Mouse (Mus musculus) neural tube, embryonic 13.5 days (tissue): Measurements from ENCODE around the gene Med27. TPM values are rescaled to one million over a fixed set of nuclear protein-coding genes. Genes with fewer than 3 reads are reported as not detected.

Experiments
- ATAC-seq: fragments of 200-750 bp; cut with Nextera tagmentation; 2 replicates; pipeline ENCODE4 v1.8.0; 2017; ENCODE audit warnings: low read depth, mild to moderate bottlenecking, moderate TSS enrichment, moderate library complexity
- H3K27ac ChIP-seq: fragments of 300-500 bp; sonication (generic); replicated peaks from 2 replicates; pipeline ENCODE4 v1.5.1; 2015; ENCODE audit warnings: moderate library complexity, mild to moderate bottlenecking, inconsistent platforms
- H3K27me3 ChIP-seq: fragments of 300-500 bp; sonication (generic); 2 replicates; pipeline ENCODE4 v1.6.1; 2015; ENCODE audit warnings: mild to moderate bottlenecking, inconsistent platforms
- H3K36me3 ChIP-seq: fragments of 300-500 bp; sonication (generic); 2 replicates; pipeline ENCODE4 v1.6.1; 2015; ENCODE audit warnings: mild to moderate bottlenecking, inconsistent platforms
- H3K4me1 ChIP-seq: fragments of 300-500 bp; sonication (generic); replicated peaks from 2 replicates; pipeline ENCODE4 v1.6.1; 2015; ENCODE audit warnings: inconsistent platforms
- H3K4me2 ChIP-seq: fragments of 300-500 bp; sonication (generic); 2 replicates; pipeline ENCODE4 v1.6.1; 2015; ENCODE audit warnings: inconsistent platforms, mild to moderate bottlenecking, moderate library complexity
- H3K4me3 ChIP-seq: fragments of 300-500 bp; sonication (generic); 2 replicates; pipeline ENCODE4 v1.5.1; 2015; ENCODE audit warnings: mild to moderate bottlenecking, inconsistent platforms
- H3K9ac ChIP-seq: fragments of 300-500 bp; sonication (generic); 2 replicates; pipeline ENCODE4 v1.6.1; 2015; ENCODE audit warnings: moderate library complexity, mild to moderate bottlenecking, inconsistent platforms
- H3K9me3 ChIP-seq: fragments of 300-500 bp; sonication (generic); 2 replicates; pipeline ENCODE4 v1.6.1; 2016; ENCODE audit warnings: inconsistent platforms
- WGBS: fragments of 180-500 bp; shearing (Covaris S2); methylation state at CpG from one replicate; pipeline ENCODE4 v1.1.7; 2015; 5-methylcytosine and 5-hydroxymethylcytosine counted together
- polyA plus RNA-seq: library from polyadenylated mRNA; unstranded; fragments of >200 nt; fragmentation: Nextera tagmentation; extraction: Ambion mirVana; gene quantifications from 2 replicates; pipeline ENCODE4 v1.2.1, GENCODE M21; 2015

Gene Med27
- 68.1 and 73.4 TPM in 2 replicates for polyA plus RNA-seq

DNA sequence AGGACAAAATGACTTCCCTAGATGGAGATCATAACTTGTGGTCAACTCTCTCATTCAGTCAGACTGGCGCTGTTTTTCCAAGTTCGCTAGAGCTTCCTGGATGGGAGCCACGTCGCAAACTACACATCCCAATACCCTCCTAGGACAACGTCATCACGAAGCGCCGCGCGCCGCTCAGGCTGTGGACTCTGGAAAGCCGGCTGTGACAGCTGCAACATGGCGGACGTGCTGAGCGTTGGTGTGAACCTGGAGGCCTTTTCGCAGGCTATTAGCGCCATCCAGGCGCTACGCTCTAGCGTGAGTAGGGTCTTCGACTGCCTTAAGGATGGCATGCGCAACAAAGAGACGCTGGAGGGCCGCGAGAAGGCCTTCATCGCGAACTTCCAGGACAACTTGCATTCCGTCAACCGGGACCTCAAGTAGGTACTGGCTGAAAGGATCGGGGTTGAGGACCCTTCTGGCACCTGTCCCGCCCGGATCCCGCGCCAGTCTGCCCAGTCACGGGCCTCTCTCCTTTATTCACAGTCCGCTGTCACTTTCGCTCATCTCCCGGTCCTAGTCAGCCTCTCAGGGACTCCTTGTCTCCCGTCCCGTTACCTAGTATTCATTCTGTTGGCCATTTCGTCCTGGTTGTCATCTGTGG, at the start of gene Med27:
TSS of gene Med27 (plus strand) at position 191 of the 643 bp plus-strand sequence.
- Histone ChIP-seq H3K27me3 (0 out of 2 replicates have a peak, but pooled peaks cover 3% of the 10 kb centered on the region), H3K4me1 (peaks cover 17% of the 10 kb centered on the region), H3K9ac (peak within 1 kb of the TSS; percentile 86), H3K4me2 (peak within 1 kb of the TSS; percentile 96), H3K36me3 (peaks cover 22% of the 10 kb centered on the region), H3K27ac (peak within 1 kb of the TSS; percentile 83), H3K9me3 (no peaks in the 10 kb centered on the region), H3K4me3 (peak within 1 kb of the TSS; percentile 93)
- peak; percentile 98 for ATAC-seq
- under 1% methylated on average over 41 of the region's 41 CpGs for WGBS

DNA sequence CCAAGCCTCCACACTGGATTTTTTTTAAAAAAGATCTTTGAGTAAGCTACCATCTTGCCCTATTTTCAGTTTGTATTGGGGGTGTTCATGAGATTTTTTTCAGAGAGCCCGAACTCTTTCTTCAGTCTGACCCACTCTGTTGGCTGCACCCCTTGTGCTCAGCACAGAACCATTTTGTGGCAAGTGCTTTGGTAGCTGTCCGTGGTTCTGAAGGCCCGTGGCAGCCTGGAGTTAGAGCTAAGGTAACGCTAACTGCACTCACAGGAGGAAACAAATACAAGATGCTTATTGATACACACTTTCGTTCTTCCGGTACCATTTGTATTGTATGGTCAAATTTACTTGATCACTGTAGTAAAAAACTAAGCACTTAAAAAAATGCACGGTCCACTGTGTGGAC, 36.7 kb upstream of the Med27 start:
- Histone ChIP-seq H3K36me3 (no peaks in the 10 kb centered on the region), H3K9me3 (no peaks in the 10 kb centered on the region), H3K4me3 (no peak overlapping the region), H3K4me2 (no peak overlapping the region), H3K9ac (no peak overlapping the region), H3K27ac (no peak overlapping the region), H3K4me1 (no peaks in the 10 kb centered on the region), H3K27me3 (no peaks in the 10 kb centered on the region)
- WGBS, result 53% methylated on average over 7 of the region's 7 CpGs
- no peak for ATAC-seq

DNA sequence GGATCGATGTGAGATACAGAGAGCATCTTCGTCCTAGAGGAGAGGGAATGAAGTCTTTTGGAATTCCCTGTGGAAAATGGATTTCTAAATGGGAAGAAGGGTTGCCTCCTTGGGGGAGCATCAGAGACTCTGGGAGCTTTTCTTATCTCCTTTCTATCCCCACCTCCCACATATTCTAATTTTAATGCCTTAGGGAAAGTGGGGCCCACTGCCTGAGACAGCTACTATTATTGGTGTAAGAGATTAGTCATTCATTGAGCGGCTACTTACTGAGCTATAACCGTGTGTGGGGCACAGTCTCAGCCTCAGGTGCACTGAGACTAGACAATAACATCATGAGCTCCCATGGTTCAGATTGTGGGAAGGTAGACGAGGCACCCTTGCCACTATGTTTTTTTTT, 34.6 kb upstream of the Med27 start:
- ATAC-seq, result no peak
- Histone ChIP-seq H3K4me2 (no peak overlapping the region), H3K9ac (no peak overlapping the region), H3K9me3 (no peaks in the 10 kb centered on the region), H3K27me3 (no peaks in the 10 kb centered on the region), H3K36me3 (no peaks in the 10 kb centered on the region), H3K4me3 (no peak overlapping the region), H3K4me1 (no peaks in the 10 kb centered on the region), H3K27ac (no peak overlapping the region)
- WGBS, result 80% methylated on average over 5 of the region's 5 CpGs

DNA sequence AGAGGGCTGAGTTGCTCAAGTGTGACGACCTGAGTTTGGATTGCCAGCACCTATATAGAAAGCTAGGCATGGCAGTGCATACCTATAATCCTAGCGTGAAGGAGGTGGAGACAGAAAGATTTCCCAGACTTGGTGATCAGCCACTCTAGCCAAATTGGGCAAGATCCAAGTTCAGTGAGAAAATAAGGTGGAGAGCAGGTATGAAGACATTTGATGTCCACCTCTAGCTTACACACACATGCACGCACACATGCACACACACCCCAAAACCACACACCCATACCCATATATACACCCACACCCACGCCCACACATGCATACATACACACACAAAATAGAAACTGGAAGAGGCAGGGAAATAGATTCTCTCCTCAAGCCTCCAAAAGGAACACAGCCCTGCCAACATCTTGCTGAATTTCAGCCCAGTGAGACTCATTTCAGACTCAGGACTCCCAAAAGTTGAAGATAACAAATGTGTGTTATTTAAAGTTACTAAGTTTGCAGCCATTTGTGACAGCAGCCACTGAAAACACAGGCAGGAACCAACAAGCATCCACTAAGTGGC, 28.6 kb upstream of the Med27 start:
- Histone ChIP-seq H3K36me3 (no peaks in the 10 kb centered on the region), H3K9me3 (no peaks in the 10 kb centered on the region), H3K27ac (no peak overlapping the region), H3K4me1 (peaks cover 3% of the 10 kb centered on the region; the same call in 1 of the 2 replicates), H3K4me2 (no peak overlapping the region), H3K4me3 (no peak overlapping the region), H3K27me3 (no peaks in the 10 kb centered on the region), H3K9ac (no peak overlapping the region)
- WGBS, result 85% methylated on average over 4 of the region's 4 CpGs
- ATAC-seq, result no peak

DNA sequence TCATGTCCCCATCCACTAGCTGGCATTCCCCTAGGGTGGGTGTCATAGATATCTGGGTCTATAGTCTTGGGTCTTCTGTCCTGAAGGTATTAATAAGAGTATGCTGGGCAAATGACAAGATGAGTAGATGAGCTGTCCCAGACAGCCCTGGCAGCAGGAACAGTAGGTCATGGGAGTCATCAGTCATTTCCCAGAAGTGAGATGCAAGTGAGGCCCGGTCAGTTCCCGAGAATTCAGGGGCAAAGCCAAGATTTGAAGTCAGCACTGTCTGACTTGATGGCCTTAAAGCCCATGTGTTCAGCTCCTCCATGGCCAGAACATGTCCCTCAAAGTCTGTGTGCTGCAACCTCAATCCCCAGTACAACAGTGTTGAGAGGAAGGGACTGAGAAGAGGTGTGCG, 28.0 kb upstream of the Med27 start:
- Histone ChIP-seq H3K4me2 (no peak overlapping the region), H3K27ac (no peak overlapping the region), H3K36me3 (no peaks in the 10 kb centered on the region), H3K4me3 (no peak overlapping the region), H3K9ac (no peak overlapping the region), H3K27me3 (no peaks in the 10 kb centered on the region), H3K9me3 (no peaks in the 10 kb centered on the region), H3K4me1 (peaks cover 3% of the 10 kb centered on the region; the same call in 1 of the 2 replicates)
- WGBS, result 87% methylated on average over 3 of the region's 3 CpGs
- ATAC-seq, result no peak

DNA sequence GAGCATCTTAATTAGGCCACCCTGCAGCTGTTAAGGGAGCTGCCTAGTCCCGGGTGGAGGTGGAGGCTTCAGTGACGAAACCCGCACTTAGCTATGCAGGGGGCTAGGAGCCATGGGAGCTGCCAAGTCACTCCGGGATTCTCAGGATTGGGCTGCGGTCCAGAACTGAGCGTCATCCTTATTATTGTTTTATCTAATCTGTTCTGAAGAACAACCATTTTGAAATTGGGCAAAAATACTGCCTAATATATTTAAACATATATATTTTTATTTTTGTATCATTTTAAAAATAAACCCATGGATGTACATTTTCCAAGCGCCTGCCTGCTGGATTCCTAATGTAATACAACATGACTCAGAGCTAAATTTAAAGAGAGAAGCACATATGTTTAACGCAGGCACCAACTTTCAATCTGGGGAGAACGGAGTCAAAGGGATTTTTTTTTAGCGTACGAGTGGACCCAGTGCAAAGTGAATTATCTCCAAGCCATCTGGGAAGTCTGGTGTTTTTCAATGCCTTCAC, 26.3 kb upstream of the Med27 start:
- no peak for ATAC-seq
- H3K27me3 ChIP-seq, result no peaks in the 10 kb centered on the region
- peaks cover 3% of the 10 kb centered on the region; the same call in 1 of the 2 replicates for H3K4me1 ChIP-seq
- no peaks in the 10 kb centered on the region for H3K9me3 ChIP-seq
- H3K4me2 ChIP-seq, result no peak overlapping the region
- H3K9ac ChIP-seq, result no peak overlapping the region
- no peak overlapping the region for H3K4me3 ChIP-seq
- 64% methylated on average over 11 of the region's 11 CpGs for WGBS
- H3K27ac ChIP-seq, result no peak overlapping the region
- no peaks in the 10 kb centered on the region for H3K36me3 ChIP-seq

DNA sequence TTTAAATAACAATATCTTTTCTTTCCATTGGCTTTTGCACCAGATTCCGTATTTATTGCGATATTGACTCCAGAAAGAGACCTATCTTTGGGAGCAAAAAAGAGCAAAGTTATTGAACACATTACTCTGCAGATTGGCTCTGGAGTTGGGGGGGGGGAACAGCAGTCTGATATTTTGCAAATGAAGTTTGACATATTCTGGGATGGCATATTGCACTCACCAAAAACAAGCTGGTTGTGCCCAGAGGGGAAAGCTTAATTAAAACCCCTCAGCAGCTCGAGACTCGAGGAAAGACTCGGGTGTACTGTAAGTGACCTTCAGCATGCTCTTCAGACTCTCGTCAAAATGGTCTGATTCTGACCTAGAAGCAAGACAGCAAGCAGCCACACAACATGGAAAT, 25.8 kb upstream of the Med27 start:
- Histone ChIP-seq H3K27ac (no peak overlapping the region), H3K27me3 (no peaks in the 10 kb centered on the region), H3K4me2 (no peak overlapping the region), H3K4me1 (peaks cover 3% of the 10 kb centered on the region; the same call in 1 of the 2 replicates), H3K9me3 (no peaks in the 10 kb centered on the region), H3K36me3 (no peaks in the 10 kb centered on the region), H3K9ac (no peak overlapping the region), H3K4me3 (no peak overlapping the region)
- ATAC-seq, result no peak
- WGBS, result 84% methylated on average over 6 of the region's 6 CpGs

DNA sequence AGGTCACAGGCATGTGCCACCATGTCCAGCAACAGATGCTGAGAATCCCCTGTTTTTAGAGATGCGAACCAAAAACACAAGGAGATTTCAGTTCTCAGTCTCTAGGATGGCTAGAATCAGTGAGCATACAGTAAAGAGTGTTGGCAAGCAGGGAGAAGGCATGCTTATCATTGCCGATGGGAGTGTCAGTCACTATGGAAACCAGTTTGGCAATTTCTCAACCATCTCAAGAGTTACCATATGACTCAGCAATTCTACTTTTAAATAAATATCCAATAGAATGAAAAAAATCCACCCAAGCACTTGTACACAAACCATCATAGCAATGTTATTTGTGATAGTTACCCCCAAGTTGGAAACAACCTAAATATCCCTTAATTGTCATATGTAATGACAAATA, 22.2 kb upstream of the Med27 start:
- 87% methylated on average over 2 of the region's 2 CpGs for WGBS
- H3K27ac ChIP-seq, result no peak overlapping the region

DNA sequence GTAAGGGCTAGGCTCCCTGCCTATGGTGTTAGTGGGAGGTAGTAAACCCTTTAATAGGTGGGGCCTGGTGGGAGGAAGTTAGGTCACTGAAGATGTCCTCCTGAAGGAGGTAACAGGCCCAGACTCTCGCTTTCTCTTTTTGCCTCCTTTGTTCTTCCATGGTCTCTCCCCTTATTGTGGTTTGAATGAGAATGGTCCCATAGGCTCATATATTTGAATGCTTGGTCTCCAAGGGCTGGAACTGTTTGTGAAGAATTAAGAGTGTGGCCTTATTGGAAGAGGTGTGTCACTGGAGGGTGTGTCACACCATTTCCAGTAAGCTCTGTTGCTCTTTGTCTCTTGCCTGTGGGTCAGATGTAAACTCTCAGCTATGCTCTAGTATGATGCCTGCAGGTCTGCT, 16.1 kb upstream of the Med27 start:
- 93% methylated on average over 1 of the region's 1 CpGs for WGBS
- ATAC-seq, result no peak
- Histone ChIP-seq H3K9ac (no peak overlapping the region), H3K4me1 (no peaks in the 10 kb centered on the region), H3K4me3 (no peak overlapping the region), H3K27me3 (no peaks in the 10 kb centered on the region), H3K9me3 (no peaks in the 10 kb centered on the region), H3K4me2 (no peak overlapping the region), H3K27ac (no peak overlapping the region), H3K36me3 (no peaks in the 10 kb centered on the region)

More for the DNA sequence above, 22.2 kb upstream of the Med27 start:
- H3K4me3 ChIP-seq, result no peak overlapping the region
- no peaks in the 10 kb centered on the region for H3K36me3 ChIP-seq
- no peak overlapping the region for H3K9ac ChIP-seq
- H3K27me3 ChIP-seq, result no peaks in the 10 kb centered on the region
- peaks cover 3% of the 10 kb centered on the region; the same call in 1 of the 2 replicates for H3K4me1 ChIP-seq
- ATAC-seq, result no peak
- H3K4me2 ChIP-seq, result no peak overlapping the region
- H3K9me3 ChIP-seq, result no peaks in the 10 kb centered on the region

DNA sequence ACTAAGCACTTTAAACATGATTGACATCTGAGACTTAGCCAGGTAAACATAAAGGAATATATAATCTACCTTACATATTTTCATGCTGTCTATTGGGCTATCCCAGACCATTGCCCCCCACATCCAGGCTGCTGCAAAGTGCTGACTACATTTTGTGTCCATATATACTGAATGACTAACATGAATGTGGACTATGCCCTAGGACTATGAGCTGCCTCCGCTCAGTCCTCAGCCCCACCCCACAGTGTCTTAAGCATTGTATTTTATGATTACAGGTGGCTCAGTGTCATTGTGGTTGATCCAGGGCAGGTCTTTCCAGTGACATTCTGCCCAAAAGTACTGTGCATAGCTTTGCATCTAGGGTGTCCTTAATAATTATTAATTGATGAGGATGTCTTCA, 8.2 kb upstream of the Med27 start:
- Histone ChIP-seq H3K27me3 (peaks cover 6% of the 10 kb centered on the region; the same call in 1 of the 2 replicates), H3K4me2 (no peak overlapping the region), H3K9me3 (no peaks in the 10 kb centered on the region), H3K9ac (no peak overlapping the region), H3K4me1 (no peaks in the 10 kb centered on the region), H3K36me3 (no peaks in the 10 kb centered on the region), H3K27ac (no peak overlapping the region), H3K4me3 (no peak overlapping the region)
- 79% methylated on average over 1 of the region's 1 CpGs for WGBS
- ATAC-seq, result no peak

DNA sequence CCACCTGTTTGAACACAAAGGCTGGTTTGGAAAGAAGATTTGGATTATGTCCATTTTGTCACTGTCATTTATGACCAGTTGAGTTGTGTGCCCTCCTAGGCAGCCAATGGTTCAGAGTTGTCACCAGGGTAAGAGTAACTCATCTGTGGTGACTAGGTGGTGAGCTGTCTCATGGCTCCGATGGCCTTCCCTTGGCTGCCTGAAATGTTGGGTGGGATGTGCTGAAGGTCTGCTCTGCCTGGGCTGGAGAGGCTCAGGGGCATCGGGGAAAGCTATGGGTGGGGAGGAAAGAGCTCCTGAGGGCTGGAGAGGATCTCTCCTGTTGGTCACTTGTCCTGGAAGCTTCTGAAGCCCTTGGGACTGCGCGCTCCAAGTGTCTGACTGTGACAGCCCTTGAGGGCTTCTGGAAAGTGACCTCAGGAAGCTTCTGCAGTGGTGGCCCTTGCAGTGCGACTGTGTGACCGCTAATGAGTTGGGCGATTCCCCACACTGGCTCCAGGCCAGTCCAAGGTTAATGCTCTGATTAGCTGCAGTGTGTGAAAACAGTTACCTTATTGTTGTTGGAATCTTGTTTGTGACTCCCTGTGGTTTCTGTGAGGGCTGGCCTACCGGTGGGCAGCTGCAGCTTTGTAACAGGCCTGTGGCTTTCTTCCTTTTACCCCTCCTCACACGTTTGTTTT, 12.2 kb downstream of the Med27 start:
- H3K36me3 ChIP-seq, result peaks cover 17% of the 10 kb centered on the region; the same call in 1 of the 2 replicates
- ATAC-seq, result no peak; the same call in 1 of the 2 replicates
- peaks cover 13% of the 10 kb centered on the region for H3K4me1 ChIP-seq
- H3K27ac ChIP-seq, result no peak overlapping the region
- no peak overlapping the region for H3K9ac ChIP-seq
- no peak overlapping the region for H3K4me3 ChIP-seq
- 42% methylated on average over 9 of the region's 9 CpGs for WGBS
- no peaks in the 10 kb centered on the region for H3K27me3 ChIP-seq
- no peak overlapping the region for H3K4me2 ChIP-seq
- no peaks in the 10 kb centered on the region for H3K9me3 ChIP-seq

DNA sequence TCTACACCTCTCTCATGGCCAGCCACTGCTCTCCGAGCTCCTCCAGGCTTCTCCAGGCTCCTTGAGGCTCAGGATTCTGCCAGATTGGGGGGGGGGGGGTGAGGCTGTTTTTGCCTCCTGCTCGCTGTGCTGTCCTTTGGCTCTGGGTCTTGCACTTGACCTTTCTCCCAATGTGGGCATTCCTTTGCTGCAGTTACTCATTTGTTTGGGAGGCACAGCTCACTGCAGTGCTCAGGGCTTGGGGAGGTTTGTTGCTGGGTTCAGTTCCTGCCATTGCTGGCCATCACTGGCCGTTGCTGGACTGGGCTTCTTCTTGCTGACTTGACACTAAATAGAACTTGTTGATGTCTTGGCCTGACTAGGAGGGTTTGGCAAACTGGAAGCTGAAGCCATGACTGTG, 14.3 kb downstream of the Med27 start:
- Histone ChIP-seq H3K4me1 (peaks cover 13% of the 10 kb centered on the region), H3K9ac (no peak overlapping the region), H3K36me3 (peaks cover 5% of the 10 kb centered on the region; the same call in 1 of the 2 replicates), H3K27me3 (no peaks in the 10 kb centered on the region), H3K4me3 (no peak overlapping the region), H3K27ac (no peak overlapping the region), H3K9me3 (no peaks in the 10 kb centered on the region), H3K4me2 (no peak overlapping the region)
- whole genome bisulfite sequencing, result 78% methylated on average over 3 of the region's 3 CpGs
- ATAC-seq, result no peak
